Mouse (Mus musculus) forebrain, embryonic 16.5 days (tissue): Measurements from ENCODE around the gene Prmt3. TPM values are rescaled to one million over a fixed set of nuclear protein-coding genes. Genes with fewer than 3 reads are reported as not detected.

ENCODE experiments used
- ATAC-seq: fragments of 200-750 bp; cut with Nextera tagmentation; 2 replicates; pipeline ENCODE4 v1.8.0; 2017; ENCODE audit warnings: mild to moderate bottlenecking, moderate library complexity
- H3K27ac ChIP-seq: fragments of 300-500 bp; sonication (generic); 2 replicates; pipeline ENCODE4 v1.5.1; 2014; ENCODE audit warnings: low read length, control low read depth
- H3K27me3 ChIP-seq: fragments of 300-500 bp; sonication (generic); replicated peaks from 2 replicates; pipeline ENCODE4 v1.6.1; 2014; ENCODE audit warnings: low read length; ENCODE audit not compliant: control insufficient read depth, insufficient read depth
- H3K36me3 ChIP-seq: fragments of 300-500 bp; sonication (generic); 2 replicates; pipeline ENCODE4 v1.6.1; 2014; ENCODE audit not compliant: control insufficient read depth, insufficient read depth
- H3K4me1 ChIP-seq: fragments of 300-500 bp; sonication (generic); replicated peaks from 2 replicates; pipeline ENCODE4 v1.6.1; 2014; ENCODE audit warnings: low read length; ENCODE audit not compliant: control insufficient read depth, insufficient read depth
- H3K4me2 ChIP-seq: fragments of 300-500 bp; sonication (generic); 2 replicates; pipeline ENCODE4 v1.6.1; 2014; ENCODE audit warnings: mild to moderate bottlenecking, low read length, control low read depth
- H3K4me3 ChIP-seq: fragments of 300-500 bp; sonication (generic); replicated peaks from 2 replicates; pipeline ENCODE4 v1.5.1; 2014; ENCODE audit warnings: mild to moderate bottlenecking, low read length, control low read depth
- H3K9ac ChIP-seq: fragments of 300-500 bp; sonication (generic); replicated peaks from 2 replicates; pipeline ENCODE4 v1.6.1; 2014; ENCODE audit warnings: low read depth, low read length, control low read depth
- H3K9me3 ChIP-seq: fragments of 300-500 bp; sonication (generic); 2 replicates; pipeline ENCODE4 v1.6.1; 2016; ENCODE audit warnings: low read length; ENCODE audit not compliant: control insufficient read depth
- WGBS: fragments of 180-500 bp; shearing (Covaris S2); extraction: QIAGEN DNeasy Blood & Tissue Kit; methylation state at CpG from one replicate; pipeline ENCODE4 v1.1.7; 2014; 5-methylcytosine and 5-hydroxymethylcytosine counted together
- polyA plus RNA-seq: library from polyadenylated mRNA; unstranded; fragments of >200 nt; fragmentation: Nextera tagmentation; extraction: Ambion mirVana; gene quantifications from 2 replicates; pipeline ENCODE4 v1.2.1, GENCODE M21; 2015

The Prmt3 gene
- polyA plus RNA-seq, 1 experiment from 2014 or later: 56.0 TPM

DNA sequence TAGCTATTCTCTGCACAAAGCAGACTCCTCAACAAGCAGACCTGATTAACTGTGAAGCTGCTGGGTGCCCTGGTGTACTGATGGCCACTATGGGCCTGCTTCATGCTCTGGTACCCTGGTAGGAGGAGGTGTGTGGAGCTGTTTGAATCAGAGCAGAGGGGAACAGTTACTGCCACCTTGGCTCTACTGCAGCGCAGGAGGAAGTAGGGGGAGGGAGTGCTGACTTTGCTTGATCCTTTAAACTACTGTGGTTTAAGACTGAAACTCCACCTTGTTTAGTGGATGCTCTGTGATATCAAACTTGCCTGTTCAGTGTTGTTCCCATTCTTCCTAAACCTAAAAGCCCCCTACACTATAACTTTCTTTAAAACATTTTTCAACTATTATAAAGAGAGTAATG is 49.8 kb downstream of the Prmt3 start:
- Histone ChIP-seq H3K27me3 (no peaks in the 10 kb centered on the region), H3K36me3 (no peaks in the 10 kb centered on the region; the same call in 1 of the 2 replicates), H3K4me3 (no peak overlapping the region), H3K9me3 (no peaks in the 10 kb centered on the region), H3K9ac (no peak overlapping the region), H3K4me2 (no peak overlapping the region), H3K4me1 (no peaks in the 10 kb centered on the region), H3K27ac (no peak overlapping the region)
- ATAC-seq: no peak
- WGBS: 96% methylated on average over 1 of the region's 1 CpGs

GRCm38 (mm10) chr7:49842366-49843282 is 64.5 kb downstream of the Prmt3 start:
- Histone ChIP-seq H3K4me3 (peak overlapping the region; percentile 23), H3K36me3 (no peaks in the 10 kb centered on the region), H3K4me1 (peaks cover 12% of the 10 kb centered on the region), H3K27me3 (no peaks in the 10 kb centered on the region), H3K4me2 (peak overlapping the region; percentile 48), H3K27ac (peak overlapping the region; percentile 80), H3K9me3 (no peaks in the 10 kb centered on the region), H3K9ac (peak overlapping the region; percentile 45)
- peak; percentile 92 for ATAC-seq
- 7% methylated on average over 11 of the region's 11 CpGs for WGBS

- H3K4me1 ChIP-seq: peaks cover 12% of the 10 kb centered on the region
- H3K4me2 ChIP-seq: no peak overlapping the region
- ATAC-seq: no peak
- 62% methylated on average over 6 of the region's 6 CpGs for WGBS
- no peak overlapping the region for H3K27ac ChIP-seq
- H3K4me3 ChIP-seq: no peak overlapping the region
- no peaks in the 10 kb centered on the region for H3K9me3 ChIP-seq
- H3K27me3 ChIP-seq: no peaks in the 10 kb centered on the region
- H3K36me3 ChIP-seq: no peaks in the 10 kb centered on the region
- no peak overlapping the region for H3K9ac ChIP-seq
Observed at GRCm38 (mm10) chr7:49843304-49843933, 65.3 kb downstream of the Prmt3 start.

GRCm38 (mm10) chr7:49847939-49848338 is 69.8 kb downstream of the Prmt3 start:
- 63% methylated on average over 2 of the region's 2 CpGs for WGBS
- no peak overlapping the region for H3K4me3 ChIP-seq

GRCm38 (mm10) chr7:49853342-49854181 is 75.4 kb downstream of the Prmt3 start:
- Histone ChIP-seq H3K9me3 (no peaks in the 10 kb centered on the region), H3K4me2 (no peak overlapping the region), H3K4me1 (no peaks in the 10 kb centered on the region), H3K4me3 (no peak overlapping the region), H3K27me3 (no peaks in the 10 kb centered on the region), H3K27ac (no peak overlapping the region), H3K9ac (no peak overlapping the region), H3K36me3 (peaks cover 7% of the 10 kb centered on the region; the same call in 1 of the 2 replicates)
- WGBS: 83% methylated on average over 5 of the region's 5 CpGs
- ATAC-seq: no peak

More at GRCm38 (mm10) chr7:49847939-49848338, 69.8 kb downstream of the Prmt3 start:
- ATAC-seq: no peak
- H3K4me2 ChIP-seq: no peak overlapping the region
- no peaks in the 10 kb centered on the region for H3K27me3 ChIP-seq
- H3K36me3 ChIP-seq: peaks cover 2% of the 10 kb centered on the region; the same call in 1 of the 2 replicates
- H3K4me1 ChIP-seq: peaks cover 5% of the 10 kb centered on the region; the same call in 1 of the 2 replicates
- H3K27ac ChIP-seq: no peak overlapping the region
- H3K9me3 ChIP-seq: no peaks in the 10 kb centered on the region
- no peak overlapping the region for H3K9ac ChIP-seq

- H3K9me3 ChIP-seq: no peaks in the 10 kb centered on the region
- no peaks in the 10 kb centered on the region for H3K4me1 ChIP-seq
- no peaks in the 10 kb centered on the region for H3K27me3 ChIP-seq
- ATAC-seq: no peak
- WGBS: 84% methylated on average over 5 of the region's 5 CpGs
- no peak overlapping the region for H3K27ac ChIP-seq
- no peak overlapping the region for H3K4me3 ChIP-seq
- H3K4me2 ChIP-seq: no peak overlapping the region
- H3K36me3 ChIP-seq: peaks cover 9% of the 10 kb centered on the region; the same call in 1 of the 2 replicates
- H3K9ac ChIP-seq: no peak overlapping the region
Observed at GRCm38 (mm10) chr7:49857347-49857746, 79.2 kb downstream of the Prmt3 start.

DNA sequence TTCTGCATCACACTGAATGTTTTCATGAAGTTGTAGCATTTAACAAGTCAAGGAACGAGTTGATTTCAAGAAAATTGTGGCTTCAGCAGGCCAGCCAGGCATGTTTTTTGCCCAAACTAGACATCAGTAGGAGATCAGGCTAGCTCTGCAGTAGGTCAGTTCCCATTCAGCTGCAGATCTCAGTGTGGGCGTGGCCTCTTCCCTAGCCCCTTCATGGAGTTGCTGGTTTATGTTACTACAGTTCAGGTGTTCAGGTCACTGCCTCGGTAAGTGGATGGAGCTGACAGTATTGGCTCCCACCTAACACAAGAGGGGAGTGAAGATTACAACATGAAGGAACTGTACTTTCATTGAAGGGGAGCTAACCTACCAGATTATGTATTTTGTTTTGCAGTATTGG is 80.1 kb downstream of the Prmt3 start:
- no peak for ATAC-seq

GRCm38 (mm10) chr7:49859820-49860219 is 81.7 kb downstream of the Prmt3 start:
- no peaks in the 10 kb centered on the region for H3K4me1 ChIP-seq
- H3K9ac ChIP-seq: no peak overlapping the region
- H3K4me3 ChIP-seq: no peak overlapping the region
- no peak for ATAC-seq
- no peak overlapping the region for H3K27ac ChIP-seq
- no peak overlapping the region for H3K4me2 ChIP-seq
- peaks cover 9% of the 10 kb centered on the region; the same call in 1 of the 2 replicates for H3K36me3 ChIP-seq
- no peaks in the 10 kb centered on the region for H3K9me3 ChIP-seq
- H3K27me3 ChIP-seq: no peaks in the 10 kb centered on the region
- WGBS: 94% methylated on average over 3 of the region's 3 CpGs

More for the DNA sequence above, 80.1 kb downstream of the Prmt3 start:
- Histone ChIP-seq H3K4me3 (no peak overlapping the region), H3K4me1 (no peaks in the 10 kb centered on the region), H3K4me2 (no peak overlapping the region), H3K9ac (no peak overlapping the region), H3K27me3 (no peaks in the 10 kb centered on the region), H3K9me3 (no peaks in the 10 kb centered on the region), H3K27ac (no peak overlapping the region), H3K36me3 (peaks cover 9% of the 10 kb centered on the region; the same call in 1 of the 2 replicates)
- WGBS: 81% methylated on average over 3 of the region's 3 CpGs
